Mouse (Mus musculus) gonadal fat pad, adult 2 months (tissue): ENCODE measurements around the gene Cfap52. TPM values are rescaled to one million over a fixed set of nuclear protein-coding genes. Genes with fewer than 3 reads are reported as not detected.
A peak's percentile ranks its signal among the peaks of the same experiment; 100 is the strongest.

Experiments
- DNase-seq: peaks from one replicate; pipeline ENCODE4 v3.0.0-alpha.2; 2012; ENCODE audit warnings: low read depth
- polyA plus RNA-seq: library from polyadenylated mRNA; depleted of rRNA; stranded (reverse); fragments of >200 nt; gene quantifications from 2 replicates; pipeline ENCODE4 v1.2.3, GENCODE M21; 2012; rRNA removed

Gene Cfap52
- polyA plus RNA-seq: 5.1 and 8.0 TPM in 2 replicates

- DNase-seq: no peak
These were observed at the start of gene Cfap52 for GRCm38 (mm10) chr11:67965242-67965883. TSS of gene Cfap52 (minus strand) at chr11:67965651.

- DNase-seq: no peak
These were observed 46.8 kb upstream of the Cfap52 start for GRCm38 (mm10) chr11:68012207-68012606.

GRCm38 (mm10) chr11:68009377-68009776 lies 43.9 kb upstream of the Cfap52 start:
- no peak for DNase-seq

- no peak for DNase-seq
These were observed 42.2 kb upstream of the Cfap52 start for GRCm38 (mm10) chr11:68007645-68008044.

GRCm38 (mm10) chr11:68006216-68006789 lies 40.9 kb upstream of the Cfap52 start:
- DNase-seq: no peak

GRCm38 (mm10) chr11:68004191-68004590 lies 38.7 kb upstream of the Cfap52 start:
- DNase-seq: no peak

- DNase-seq: no peak
These were observed 34.2 kb upstream of the Cfap52 start for GRCm38 (mm10) chr11:67999629-68000028.

- peak; percentile 42 for DNase-seq
These were observed 33.5 kb upstream of the Cfap52 start for GRCm38 (mm10) chr11:67998905-67999304.

- no peak for DNase-seq
These were observed 30.5 kb upstream of the Cfap52 start for GRCm38 (mm10) chr11:67995965-67996364.

- DNase-seq: no peak
These were observed 25.8 kb upstream of the Cfap52 start for GRCm38 (mm10) chr11:67991240-67991639.

GRCm38 (mm10) chr11:67983564-67983963 lies 18.1 kb upstream of the Cfap52 start:
- DNase-seq: no peak

- no peak for DNase-seq
These were observed 9.8 kb upstream of the Cfap52 start for GRCm38 (mm10) chr11:67975252-67975651.

- no peak for DNase-seq
These were observed 7.8 kb upstream of the Cfap52 start for GRCm38 (mm10) chr11:67973225-67973624.

- DNase-seq: no peak
These were observed 7.2 kb upstream of the Cfap52 start for GRCm38 (mm10) chr11:67972606-67973005.

- no peak for DNase-seq
These were observed 2.4 kb upstream of the Cfap52 start for GRCm38 (mm10) chr11:67967831-67968230.

- DNase-seq: no peak
These were observed 741 bp upstream of the Cfap52 start, which contains the start of gene Stx8 for GRCm38 (mm10) chr11:67965905-67966878. TSS of gene Stx8 (plus strand) at chr11:67966193.

- no peak for DNase-seq
These were observed 1.3 kb downstream of the Cfap52 start for GRCm38 (mm10) chr11:67964110-67964509.

- DNase-seq: no peak
These were observed 11.0 kb downstream of the Cfap52 start for GRCm38 (mm10) chr11:67954413-67954812.

GRCm38 (mm10) chr11:67953604-67954003 lies 11.8 kb downstream of the Cfap52 start:
- no peak for DNase-seq

- no peak for DNase-seq
These were observed 16.0 kb downstream of the Cfap52 start for GRCm38 (mm10) chr11:67949475-67949874.

GRCm38 (mm10) chr11:67948229-67948628 lies 17.2 kb downstream of the Cfap52 start:
- no peak for DNase-seq

GRCm38 (mm10) chr11:67932156-67932555 lies 33.3 kb downstream of the Cfap52 start:
- no peak for DNase-seq
